Mouse (Mus musculus) right cerebral cortex, postnatal 4 days (tissue): Measurements from ENCODE around the gene Pak6.
A peak's percentile ranks its signal among the peaks of the same experiment; 100 is the strongest.

ENCODE experiments used
- DNase-seq: peaks from one replicate; pipeline ENCODE4 v3.0.0-alpha.2; 2022

The Pak6 gene

GRCm38 (mm10) chr2:118731981-118732380, 68.9 kb downstream of the Pak6 start:
- DNase-seq: no peak

- peak; percentile 44 for DNase-seq
Observed at GRCm38 (mm10) chr2:118733341-118733740, 70.2 kb downstream of the Pak6 start.

- DNase-seq: no peak
Observed at GRCm38 (mm10) chr2:118740341-118740740, 77.2 kb downstream of the Pak6 start.

- no peak for DNase-seq
Observed at GRCm38 (mm10) chr2:118741183-118741582, 78.1 kb downstream of the Pak6 start.

- no peak for DNase-seq
Observed at GRCm38 (mm10) chr2:118743261-118743943, 80.3 kb downstream of the Pak6 start.

- no peak for DNase-seq
Observed at GRCm38 (mm10) chr2:118744621-118745020, 81.5 kb downstream of the Pak6 start.

GRCm38 (mm10) chr2:118745232-118745884, 82.3 kb downstream of the Pak6 start, which contains the start of gene Inafm2:
Gene Inafm2, plus strand, starts transcription at chr2:118745758.
- peak; percentile 88 for DNase-seq

- peak; percentile 37 for DNase-seq
Observed at GRCm38 (mm10) chr2:118745915-118746901, 83.1 kb downstream of the Pak6 start.

- peak; percentile 47 for DNase-seq
Observed at GRCm38 (mm10) chr2:118747301-118747960, 84.3 kb downstream of the Pak6 start.
